In genomic region chr15:102997431-102997830, GRCm38 (mm10) we compare ENCODE assay signal across 20 mouse cellular contexts. TPM values are rescaled to one million over a fixed set of nuclear protein-coding genes. Genes with fewer than 3 reads are reported as not detected.
DNase-seq lines count a peak whose midpoint lies in the region; ATAC-seq and TF ChIP-seq lines count a peak whose summit lies in the region.
"Had no signal": no experiment of that assay in that cellular context is flagged by ENCODE, and none has a peak within 500 bp of the region (broad histone marks: within the 10 kb centered on the region; RNA-seq: fewer than 3 reads in every experiment).

No protein-coding gene starts in this region.

- intact Hi-C loops in heart, postnatal 14 days (cut with DNase I), result no loop called here

- H3K79me2 ChIP-seq in MEL (ENCODE audit: control insufficient read depth, insufficient read depth, low read length, poor library complexity), result peaks cover 24% of the 10 kb centered on the region

- H3K27me3 ChIP-seq in MEL (ENCODE audit: control insufficient read depth in 1 of 2, insufficient read depth in 2 of 2, low read length in 2 of 2), result no peaks in the 10 kb centered on the region
- H3K27me3 ChIP-seq in limb, embryonic 11.5 days (ENCODE audit: control insufficient read depth, insufficient read depth, low read length), result peaks cover 58% of the 10 kb centered on the region
- H3K27me3 ChIP-seq in neural tube, embryonic 13.5 days, result no peaks in the 10 kb centered on the region
- H3K27me3 ChIP-seq: Patski had no signal

- peak overlapping the region; percentile 99 for H3K27ac ChIP-seq in MEL (ENCODE audit: control insufficient read depth, low read depth, low read length)
- no peak overlapping the region for H3K27ac ChIP-seq in limb, embryonic 11.5 days (replicated peaks; ENCODE audit: low read depth, low read length)
- H3K27ac ChIP-seq in neural tube, embryonic 13.5 days (replicated peaks), result peak overlapping the region; percentile 100
- H3K27ac ChIP-seq: embryonic facial prominence, embryonic 12.5 days; liver, embryonic 13.5 days had no signal

- 5% methylated on average over 3 of the region's 3 CpGs for WGBS in limb, embryonic 11.5 days
- 3% methylated on average over 3 of the region's 3 CpGs for WGBS in neural tube, embryonic 13.5 days

- TF ChIP-seq CTCF in MEL (IDR thresholded peaks at IDR 0.05 in 2 of 3, conservative IDR thresholded peaks at IDR 0.05 in 1 of 3; ENCODE audit: control insufficient read depth in 1 of 3, insufficient read depth in 1 of 3, low read depth in 2 of 3, low read length in 3 of 3, poor library complexity in 1 of 3, severe bottlenecking in 1 of 3), result no peak

- peak overlapping the region; percentile 78 for H3K4me2 ChIP-seq in limb, embryonic 11.5 days (ENCODE audit: low read depth, severe bottlenecking)
- peak overlapping the region; percentile 91 for H3K4me2 ChIP-seq in neural tube, embryonic 13.5 days
- H3K4me2 ChIP-seq: embryonic facial prominence, embryonic 12.5 days; heart, embryonic 11.5 days; liver, embryonic 13.5 days had no signal

- H3K4me1 ChIP-seq in MEL (ENCODE audit: control insufficient read depth in 1 of 2, insufficient read depth in 2 of 2, low read length in 2 of 2), result peaks cover 9 to 25% of the 10 kb centered on the region in 2 experiments
- peaks cover 62% of the 10 kb centered on the region for H3K4me1 ChIP-seq in limb, embryonic 11.5 days (ENCODE audit: control insufficient read depth, insufficient read depth, low read length)
- peaks cover 81% of the 10 kb centered on the region for H3K4me1 ChIP-seq in neural tube, embryonic 13.5 days (replicated peaks)

- H3K9me3 ChIP-seq in MEL (replicated peaks; ENCODE audit: insufficient read depth, low read length), result no peaks in the 10 kb centered on the region
- no peaks in the 10 kb centered on the region for H3K9me3 ChIP-seq in limb, embryonic 11.5 days (ENCODE audit: control insufficient read depth, low read length)
- no peaks in the 10 kb centered on the region for H3K9me3 ChIP-seq in neural tube, embryonic 13.5 days
- H3K9me3 ChIP-seq: embryonic facial prominence, embryonic 12.5 days; liver, embryonic 13.5 days had no signal

- H3K9ac ChIP-seq in MEL (ENCODE audit: control insufficient read depth, low read depth, low read length, poor library complexity, severe bottlenecking), result peak overlapping the region; percentile 98
- H3K9ac ChIP-seq in limb, embryonic 11.5 days (ENCODE audit: low read length), result no peak overlapping the region
- peak overlapping the region; percentile 99 for H3K9ac ChIP-seq in neural tube, embryonic 13.5 days
- H3K9ac ChIP-seq: embryonic facial prominence, embryonic 12.5 days; liver, embryonic 13.5 days had no signal

- peaks cover 0 to 23% of the 10 kb centered on the region in 2 experiments; a peak in 2 of 4 replicates for H3K36me3 ChIP-seq in MEL (ENCODE audit: control insufficient read depth in 1 of 2, insufficient read depth in 2 of 2, low read length in 2 of 2)
- H3K36me3 ChIP-seq in limb, embryonic 11.5 days (ENCODE audit: control insufficient read depth, insufficient read depth, low read length), result no peaks in the 10 kb centered on the region
- no peaks in the 10 kb centered on the region for H3K36me3 ChIP-seq in neural tube, embryonic 13.5 days
- H3K36me3 ChIP-seq: embryonic facial prominence, embryonic 12.5 days; liver, embryonic 13.5 days had no signal

- no peak for TF ChIP-seq EP300 in MEL (IDR thresholded peaks at IDR 0.05; ENCODE audit: low read depth in 1 of 2, low read length in 2 of 2)

- no peak for TF ChIP-seq RAD21 in MEL (IDR thresholded peaks at IDR 0.05; ENCODE audit: low read depth, low read length)

- TF ChIP-seq POLR2A in MEL (IDR thresholded peaks at IDR 0.05; ENCODE audit: control insufficient read depth in 1 of 2, insufficient read depth in 1 of 2, low read depth in 1 of 2, low read length in 2 of 2, poor library complexity in 1 of 2), result no peak

- peak overlapping the region; percentile 68 for H3K4me3 ChIP-seq in MEL (ENCODE audit: control insufficient read depth in 1 of 2, insufficient read depth in 1 of 2, low read depth in 2 of 2, low read length in 2 of 2)
- 0 out of 2 replicates have a peak overlapping the region, but pooled peaks have one; percentile 41 for H3K4me3 ChIP-seq in limb, embryonic 11.5 days (ENCODE audit: low read depth, low read length)
- H3K4me3 ChIP-seq in neural tube, embryonic 13.5 days, result peak overlapping the region; percentile 78
- H3K4me3 ChIP-seq: embryonic facial prominence, embryonic 12.5 days; liver, embryonic 13.5 days had no signal

- DNase-seq in adrenal gland, adult 2 months, result peak; percentile 26
- no peak for DNase-seq in adrenal gland, adult 18-20 months (ENCODE audit: low spot score in 2 of 2)
- DNase-seq in MEL (ENCODE audit: low read depth, low spot score), result peak; percentile 57
- DNase-seq in limb, embryonic 11.5 days (ENCODE audit: low spot score), result peak; percentile 41
- DNase-seq in spleen, postnatal 36 days (ENCODE audit: low spot score in 2 of 2), result no peak
- DNase-seq in heart, postnatal 14 days, result no peak
- DNase-seq in heart, adult 11 months, result no peak
- DNase-seq: cerebellum, postnatal 36 days; gastrocnemius, postnatal 36 days; heart, postnatal 4 days; liver, embryonic 13.5 days had no signal

- ATAC-seq in limb, embryonic 11.5 days (ENCODE audit: insufficient number of reproducible peaks, low FRiP score, low TSS enrichment, low read depth), result no peak
- no peak for ATAC-seq in neural tube, embryonic 13.5 days (ENCODE audit: low read depth)
- ATAC-seq: Patski had no signal

TF ChIP-seq in MEL, 35 proteins besides CTCF, POLR2A, EP300 and RAD21:
- TF ChIP-seq ZC3H11A (IDR thresholded peaks at IDR 0.05; ENCODE audit: low read depth, low read length) (no peak), MXI1 (IDR thresholded peaks at IDR 0.05; ENCODE audit: low read depth, low read length) (peak; percentile 11; the same call in 1 of the 2 replicates), MAZ (IDR thresholded peaks at IDR 0.05; ENCODE audit: low read depth, low read length) (peak; percentile 43; the same call in 1 of the 2 replicates)

RNA-seq across cellular contexts. Expression of gene Hoxc6, which starts 0.6 kb away (rescaled TPM):
- total RNA-seq in adrenal gland, adult 2 months (2021), result 10 to 100 TPM; 52.2 to 60.3 TPM
- polyA plus RNA-seq in adrenal gland, adult 2 months (2012; rRNA removed), result 41.6 and 58.1 TPM in 2 replicates
- 10 to 100 TPM; 47.9 to 59.3 TPM for total RNA-seq in adrenal gland, adult 18-20 months (2021)
- total RNA-seq in MEL (2012; rRNA removed), result 1.7 and 2.3 TPM in 2 replicates
- 1 to 10 TPM in 1 of 2 experiments, not detected in 1; 9.4 TPM for polyA plus RNA-seq in MEL (2012; ENCODE audit: insufficient read depth in 1 of 2, insufficient read length in 2 of 2, low read depth in 1 of 2, low replicate concordance in 2 of 2, missing spikeins in 1 of 2)
- polyA plus RNA-seq in limb, embryonic 11.5 days (2014; fragmentation: Nextera tagmentation; extraction: Ambion mirVana), result 9.5 and 10.9 TPM in 2 replicates
- 46.8 and 51.1 TPM in 2 replicates for polyA plus RNA-seq in neural tube, embryonic 13.5 days (2015; fragmentation: Nextera tagmentation; extraction: Ambion mirVana)
- total RNA-seq in heart, postnatal 14 days (2021), result not detected
- total RNA-seq: megakaryocyte progenitor cell, adult 5-6 weeks; midbrain, postnatal 0 days had no signal
- polyA plus RNA-seq: embryonic facial prominence, embryonic 12.5 days; midbrain, postnatal 0 days; spleen, adult 2 months had no signal

RNA-seq across cellular contexts. Expression of gene Hoxc8, which starts 7.0 kb away (rescaled TPM):
- total RNA-seq in adrenal gland, adult 2 months (2021), result 10 to 100 TPM; 30.6 to 40.1 TPM
- polyA plus RNA-seq in adrenal gland, adult 2 months (2012; rRNA removed), result 13.4 and 17.9 TPM in 2 replicates
- total RNA-seq in adrenal gland, adult 18-20 months (2021), result 10 to 100 TPM; 30.8 to 34.8 TPM
- total RNA-seq in MEL (2012; rRNA removed), result 0.26 and 0.31 TPM in 2 replicates
- polyA plus RNA-seq in MEL (2012; ENCODE audit: insufficient read depth in 1 of 2, insufficient read length in 2 of 2, low read depth in 1 of 2, low replicate concordance in 2 of 2, missing spikeins in 1 of 2), result 1 to 10 TPM in 1 of 2 experiments, not detected in 1; 1.7 TPM
- 4.6 and 4.8 TPM in 2 replicates for polyA plus RNA-seq in limb, embryonic 11.5 days (2014; fragmentation: Nextera tagmentation; extraction: Ambion mirVana)
- 75.8 and 85.5 TPM in 2 replicates for polyA plus RNA-seq in neural tube, embryonic 13.5 days (2015; fragmentation: Nextera tagmentation; extraction: Ambion mirVana)
- not detected for total RNA-seq in heart, postnatal 14 days (2021)
- total RNA-seq: CH12.LX; heart, postnatal 4 days; megakaryocyte progenitor cell, adult 5-6 weeks; midbrain, postnatal 0 days had no signal
- polyA plus RNA-seq: embryonic facial prominence, embryonic 12.5 days; midbrain, postnatal 0 days; spleen, adult 2 months had no signal

RNA-seq across cellular contexts. Expression of gene Hoxc9, which starts 21.2 kb away (rescaled TPM):
- 1 to 10 TPM in 1 of 2 experiments, under 1 TPM in 1; 0.49 to 1.8 TPM for total RNA-seq in adrenal gland, adult 2 months (2021)
- polyA plus RNA-seq in adrenal gland, adult 2 months (2012; rRNA removed), result 3.7 and 6.7 TPM in 2 replicates
- 1 to 10 TPM in 1 of 2 experiments, under 1 TPM in 1; 0.66 to 1.4 TPM for total RNA-seq in adrenal gland, adult 18-20 months (2021)
- 3.2 and 4.1 TPM in 2 replicates for total RNA-seq in MEL (2012; rRNA removed)
- polyA plus RNA-seq in MEL (2012; ENCODE audit: insufficient read depth in 1 of 2, insufficient read length in 2 of 2, low read depth in 1 of 2, low replicate concordance in 2 of 2, missing spikeins in 1 of 2), result 100 to 1,000 TPM in 1 of 2 experiments, 1 to 10 TPM in 1; 9.5 to 400 TPM
- 4.4 and 6.1 TPM in 2 replicates for polyA plus RNA-seq in limb, embryonic 11.5 days (2014; fragmentation: Nextera tagmentation; extraction: Ambion mirVana)
- 40.9 and 43.4 TPM in 2 replicates for polyA plus RNA-seq in neural tube, embryonic 13.5 days (2015; fragmentation: Nextera tagmentation; extraction: Ambion mirVana)
- not detected for total RNA-seq in heart, postnatal 14 days (2021)
- total RNA-seq: heart, postnatal 4 days; megakaryocyte progenitor cell, adult 5-6 weeks; midbrain, postnatal 0 days had no signal
- polyA plus RNA-seq: embryonic facial prominence, embryonic 12.5 days; heart, embryonic 11.5 days; liver, embryonic 13.5 days; lung, embryonic 16.5 days; midbrain, postnatal 0 days; spleen, adult 2 months had no signal

RNA-seq across cellular contexts. Expression of gene Hoxc4, which starts 21.3 kb away (rescaled TPM):
- 10 to 100 TPM in 1 of 2 experiments, 1 to 10 TPM in 1; 5.1 to 12.4 TPM for total RNA-seq in adrenal gland, adult 2 months (2021)
- polyA plus RNA-seq in adrenal gland, adult 2 months (2012; rRNA removed), result 8.8 and 9.6 TPM in 2 replicates
- 1 to 10 TPM; 5.0 to 7.3 TPM for total RNA-seq in adrenal gland, adult 18-20 months (2021)
- total RNA-seq in MEL (2012; rRNA removed), result 2.5 and 2.6 TPM in 2 replicates
- polyA plus RNA-seq in MEL (2012; ENCODE audit: insufficient read depth in 1 of 2, insufficient read length in 2 of 2, low read depth in 1 of 2, low replicate concordance in 2 of 2, missing spikeins in 1 of 2), result 1 to 10 TPM in 1 of 2 experiments, not detected in 1; 9.4 TPM
- 5.1 and 6.4 TPM in 2 replicates for polyA plus RNA-seq in limb, embryonic 11.5 days (2014; fragmentation: Nextera tagmentation; extraction: Ambion mirVana)
- polyA plus RNA-seq in neural tube, embryonic 13.5 days (2015; fragmentation: Nextera tagmentation; extraction: Ambion mirVana), result 40.2 and 49.9 TPM in 2 replicates
- total RNA-seq in heart, postnatal 14 days (2021), result under 1 TPM in 1 of 2 experiments, not detected in 1; 0.31 TPM
- total RNA-seq: megakaryocyte progenitor cell, adult 5-6 weeks had no signal
- polyA plus RNA-seq: midbrain, postnatal 0 days had no signal

RNA-seq across cellular contexts. Expression of gene Hoxc5, which starts 30.2 kb away (rescaled TPM):
- 10 to 100 TPM in 1 of 2 experiments, 1 to 10 TPM in 1; 6.7 to 10.3 TPM for total RNA-seq in adrenal gland, adult 2 months (2021)
- polyA plus RNA-seq in adrenal gland, adult 2 months (2012; rRNA removed), result 7.0 and 7.5 TPM in 2 replicates
- total RNA-seq in adrenal gland, adult 18-20 months (2021), result 1 to 10 TPM; 7.0 to 7.5 TPM
- 0.46 and 0.56 TPM in 2 replicates for total RNA-seq in MEL (2012; rRNA removed)
- polyA plus RNA-seq in MEL (2012; ENCODE audit: insufficient read depth in 1 of 2, insufficient read length in 2 of 2, low read depth in 1 of 2, low replicate concordance in 2 of 2, missing spikeins in 1 of 2), result 1 to 10 TPM in 1 of 2 experiments, not detected in 1; 3.0 TPM
- polyA plus RNA-seq in limb, embryonic 11.5 days (2014; fragmentation: Nextera tagmentation; extraction: Ambion mirVana), result 8.3 and 9.1 TPM in 2 replicates
- polyA plus RNA-seq in neural tube, embryonic 13.5 days (2015; fragmentation: Nextera tagmentation; extraction: Ambion mirVana), result 18.8 and 32.2 TPM in 2 replicates
- total RNA-seq in heart, postnatal 14 days (2021), result not detected
- total RNA-seq: heart, postnatal 4 days; megakaryocyte progenitor cell, adult 5-6 weeks had no signal
- polyA plus RNA-seq: midbrain, postnatal 0 days had no signal

Comparison
In these comparisons a context has a peak if more than half of its experiments do, and no peak if none do; other contexts are left out.
1. DNase-seq: peak in adrenal gland, adult 2 months (single experiment), MEL (single experiment) and limb, embryonic 11.5 days (single experiment); none in adrenal gland, adult 18-20 months (0 of 2), spleen, postnatal 36 days (0 of 2), heart, postnatal 14 days (0 of 2) and heart, adult 11 months (single experiment).
2. RNA of gene Hoxc6, which starts 0.6 kb away (total RNA-seq): 52.2 to 60.3 TPM in adrenal gland, adult 2 months and 47.9 to 59.3 TPM in adrenal gland, adult 18-20 months; 1.7 to 2.3 TPM in MEL and not detected in heart, postnatal 14 days; every median in the first group is over 10 times any median in the second.
3. RNA of gene Hoxc8, which starts 7.0 kb away (total RNA-seq): 30.6 to 40.1 TPM in adrenal gland, adult 2 months and 30.8 to 34.8 TPM in adrenal gland, adult 18-20 months; 0.26 to 0.31 TPM in MEL and not detected in heart, postnatal 14 days; every median in the first group is over 10 times any median in the second.
4. Peak in every context shown above with its lines, with median percentiles within 50 percentile points of each other: H3K4me3 ChIP-seq.